Mouse (Mus musculus): ENCODE data around the gene Trmt112. TPM values are rescaled to one million over a fixed set of nuclear protein-coding genes. Genes with fewer than 3 reads are reported as not detected.

Gene Trmt112
- polyA plus RNA-seq, 1 experiment from 2014 or later, result 148 TPM

- H3K9ac ChIP-seq, result no peak overlapping the region
- no peaks in the 10 kb centered on the region for H3K9me3 ChIP-seq (replicated peaks)
- H3K4me3 ChIP-seq (replicated peaks), result no peak overlapping the region
- no peak for ATAC-seq (replicated peaks; ENCODE audit: low FRiP score)
- peaks cover 24% of the 10 kb centered on the region for H3K4me1 ChIP-seq
- no peak overlapping the region for H3K27ac ChIP-seq
- H3K4me2 ChIP-seq, result no peak overlapping the region
- 41% methylated on average over 1 of the region's 1 CpGs for WGBS
- H3K27me3 ChIP-seq, result peaks cover 91% of the 10 kb centered on the region
- no peaks in the 10 kb centered on the region for H3K36me3 ChIP-seq
Observed at GRCm38 (mm10) chr19:6932018-6932417, 22.5 kb downstream of the Trmt112 start.

DNA sequence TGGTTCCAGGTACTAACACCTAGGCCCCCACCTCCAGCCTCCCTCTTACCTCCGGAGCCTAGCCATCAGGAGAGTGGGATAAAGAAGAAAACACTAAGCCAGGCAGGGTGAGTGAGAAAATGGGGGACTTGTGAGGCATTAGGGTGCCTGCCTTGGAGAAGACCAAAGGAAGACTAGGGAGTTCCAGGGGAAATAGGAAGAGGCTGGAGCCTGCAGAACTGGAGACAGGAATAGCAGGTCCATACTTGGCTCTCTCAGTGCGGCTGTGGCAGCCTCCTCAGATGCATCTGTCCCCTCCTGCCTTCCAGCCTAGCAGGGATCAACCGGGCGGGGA lies 23.6 kb downstream of the Trmt112 start:
- 37% methylated on average over 4 of the region's 4 CpGs for WGBS

DNA sequence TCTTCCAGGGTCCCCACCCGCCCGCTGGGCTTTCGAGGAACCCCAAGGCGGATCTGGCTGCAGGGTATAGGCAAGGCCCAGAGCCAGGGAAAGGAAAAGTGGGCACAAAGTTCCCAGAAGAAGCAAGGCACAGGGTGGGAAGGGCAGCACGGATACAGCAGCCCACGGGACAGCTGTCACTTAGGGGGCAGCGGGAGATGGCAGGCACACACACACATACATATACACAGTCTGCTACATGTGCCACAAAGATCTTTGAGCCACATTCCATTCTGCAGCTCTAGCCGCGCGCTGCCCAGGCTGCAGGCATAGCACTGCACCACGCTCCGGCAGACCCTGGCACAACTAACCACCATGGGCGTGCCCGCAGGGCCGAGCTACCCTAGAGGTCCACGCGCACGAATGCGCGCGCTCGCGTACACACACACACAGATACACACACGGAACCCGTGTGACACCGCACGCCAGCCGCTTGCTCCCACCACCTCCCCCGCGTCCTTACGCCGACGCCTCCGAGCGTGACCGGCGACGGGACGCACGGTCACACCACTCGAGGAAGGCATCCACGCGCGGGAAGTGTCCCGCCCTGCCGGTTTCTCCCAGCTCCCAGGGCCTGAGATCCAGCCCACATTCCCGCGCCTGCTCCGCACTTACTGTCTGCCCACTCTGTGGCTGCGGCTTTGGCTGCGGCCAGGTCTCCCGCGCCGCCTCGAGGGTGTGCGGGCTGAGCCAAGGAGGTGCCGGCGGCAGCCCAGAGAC lies 24.1 kb downstream of the Trmt112 start:
- WGBS, result 3% methylated on average over 57 of the region's 58 CpGs
- Histone ChIP-seq H3K9me3 (replicated peaks) (no peaks in the 10 kb centered on the region), H3K9ac (peak overlapping the region; percentile 27), H3K27ac (no peak overlapping the region), H3K27me3 (peaks cover 75% of the 10 kb centered on the region), H3K4me2 (peak overlapping the region; percentile 84), H3K4me1 (peaks cover 24% of the 10 kb centered on the region), H3K4me3 (replicated peaks) (peak overlapping the region; percentile 46), H3K36me3 (no peaks in the 10 kb centered on the region)
- ATAC-seq (replicated peaks; ENCODE audit: low FRiP score), result peak; percentile 44; the same call in 1 of the 2 replicates

More for the DNA sequence above, 23.6 kb downstream of the Trmt112 start:
- Histone ChIP-seq H3K9me3 (replicated peaks) (no peaks in the 10 kb centered on the region), H3K4me3 (replicated peaks) (peak overlapping the region; percentile 46), H3K27me3 (peaks cover 81% of the 10 kb centered on the region), H3K4me1 (peaks cover 21% of the 10 kb centered on the region), H3K9ac (no peak overlapping the region), H3K36me3 (no peaks in the 10 kb centered on the region), H3K27ac (no peak overlapping the region), H3K4me2 (peak overlapping the region; percentile 84)
- ATAC-seq (replicated peaks; ENCODE audit: low FRiP score), result no peak; the same call in 1 of the 2 replicates

- Histone ChIP-seq H3K9ac (peak within 1 kb of the TSS; percentile 27), H3K9me3 (replicated peaks) (no peaks in the 10 kb centered on the region), H3K27me3 (peaks cover 68% of the 10 kb centered on the region), H3K4me2 (peak within 1 kb of the TSS; percentile 84), H3K36me3 (no peaks in the 10 kb centered on the region), H3K4me3 (replicated peaks) (peak within 1 kb of the TSS; percentile 46), H3K27ac (no peak within 1 kb of the TSS), H3K4me1 (peaks cover 24% of the 10 kb centered on the region)
- ATAC-seq (replicated peaks; ENCODE audit: low FRiP score), result no peak
- WGBS, result 9% methylated on average over 23 of the region's 23 CpGs
Observed at GRCm38 (mm10) chr19:6934195-6934977, 24.9 kb downstream of the Trmt112 start, which contains the start of gene Kcnk4. Kcnk4 (minus strand) TSS chr19:6934515.

- Histone ChIP-seq H3K27me3 (peaks cover 51% of the 10 kb centered on the region), H3K4me1 (peaks cover 38% of the 10 kb centered on the region), H3K9ac (no peak overlapping the region), H3K4me3 (replicated peaks) (no peak overlapping the region), H3K4me2 (no peak overlapping the region), H3K27ac (no peak overlapping the region), H3K9me3 (replicated peaks) (no peaks in the 10 kb centered on the region), H3K36me3 (no peaks in the 10 kb centered on the region)
- no peak for ATAC-seq (replicated peaks; ENCODE audit: low FRiP score)
- WGBS, result 26% methylated on average over 3 of the region's 3 CpGs
Observed at GRCm38 (mm10) chr19:6936299-6936698, 26.8 kb downstream of the Trmt112 start.

DNA sequence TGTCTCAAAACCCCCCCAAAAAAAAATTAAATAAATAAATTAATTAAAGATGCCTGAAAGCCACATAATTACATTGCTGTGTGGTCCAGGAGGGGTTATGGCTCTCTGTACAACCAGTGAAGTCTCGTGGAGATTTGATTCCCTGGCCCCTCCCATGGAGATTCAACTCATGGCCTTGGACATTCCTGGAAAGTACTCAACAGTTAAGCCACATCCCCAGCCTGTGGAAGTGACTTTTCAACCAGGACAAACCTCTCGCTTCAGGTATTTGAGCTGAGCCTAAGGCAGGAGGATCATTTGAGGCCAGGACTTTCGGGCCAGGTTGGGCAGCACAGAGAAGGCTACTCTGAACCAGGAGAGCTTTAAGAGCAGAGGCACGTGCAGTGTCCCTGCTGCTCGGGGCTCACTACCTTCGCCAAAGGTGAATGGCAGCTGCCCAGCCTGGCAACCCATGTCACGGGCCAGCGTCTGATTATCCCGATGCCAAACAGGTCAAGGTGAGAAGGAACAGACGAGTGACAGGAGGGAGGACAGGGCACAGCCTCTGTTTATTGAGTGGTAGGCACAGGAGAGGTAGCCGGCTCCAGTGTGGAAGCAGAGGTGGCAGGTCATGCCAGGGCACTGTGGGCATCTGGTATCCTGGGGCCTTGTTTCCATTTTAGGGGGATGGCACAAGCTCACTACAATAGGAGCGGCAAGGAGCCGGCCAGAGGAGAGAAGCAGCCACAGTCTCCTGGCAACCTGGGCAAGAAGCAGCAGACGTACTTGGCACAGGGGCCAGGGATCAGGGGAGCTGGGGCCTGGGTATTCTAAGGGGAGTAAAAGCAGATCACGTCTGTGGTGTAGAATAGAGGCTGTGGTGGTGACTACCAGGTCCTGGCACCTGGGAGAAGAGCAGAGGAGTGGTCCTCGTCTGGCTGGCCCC lies 28.3 kb downstream of the Trmt112 start:
- no peak for ATAC-seq (replicated peaks; ENCODE audit: low FRiP score)
- Histone ChIP-seq H3K9ac (no peak overlapping the region), H3K27ac (no peak overlapping the region), H3K9me3 (replicated peaks) (no peaks in the 10 kb centered on the region), H3K36me3 (no peaks in the 10 kb centered on the region), H3K4me2 (no peak overlapping the region), H3K4me3 (replicated peaks) (no peak overlapping the region), H3K27me3 (peaks cover 36% of the 10 kb centered on the region), H3K4me1 (peaks cover 40% of the 10 kb centered on the region)
- WGBS, result 75% methylated on average over 16 of the region's 16 CpGs

DNA sequence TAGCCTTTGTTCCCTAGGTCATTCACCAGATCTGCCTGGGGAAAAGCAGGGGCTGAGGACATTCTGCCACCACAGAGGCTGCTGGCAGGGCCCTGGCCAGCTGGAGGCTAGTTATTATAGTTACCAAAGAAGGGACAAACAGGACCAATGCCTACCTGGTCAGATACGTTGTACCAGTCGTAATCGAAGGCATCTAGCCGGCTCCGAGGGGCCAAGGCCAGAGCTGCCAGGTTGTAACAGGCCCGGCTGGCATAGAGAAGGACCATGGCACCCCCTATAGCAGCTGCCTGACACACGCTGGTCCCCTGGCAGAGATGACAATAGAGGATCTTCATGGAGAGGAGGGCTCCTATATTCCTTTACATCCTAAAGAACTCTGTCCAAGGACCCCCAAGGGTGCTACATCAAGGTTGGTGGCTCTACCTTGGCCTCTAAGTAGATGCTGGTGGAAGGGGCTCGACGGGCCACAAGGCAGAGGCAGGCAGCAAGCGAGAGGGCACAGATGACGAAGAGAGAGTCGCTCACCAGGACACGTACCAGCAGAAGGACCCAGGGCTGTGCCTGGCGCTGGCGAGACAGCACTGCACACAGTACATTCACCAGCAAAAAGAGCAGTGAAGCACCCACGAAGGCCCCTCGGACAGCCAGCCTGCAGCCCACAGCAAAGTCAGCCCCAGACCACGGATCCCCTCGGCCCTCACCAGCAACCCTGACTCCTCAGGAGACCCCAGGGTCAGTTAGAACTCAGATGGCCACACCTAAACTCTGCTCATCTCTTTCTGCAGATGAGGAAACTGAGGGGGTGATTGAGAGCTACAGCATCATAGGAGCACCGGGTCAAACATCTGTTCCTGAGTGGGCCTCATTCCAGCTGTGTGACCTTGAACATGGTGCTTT lies 29.9 kb downstream of the Trmt112 start:
- Histone ChIP-seq H3K27ac (no peak overlapping the region), H3K4me2 (peak overlapping the region; percentile 94; the same call in 1 of the 2 replicates), H3K27me3 (peaks cover 21% of the 10 kb centered on the region), H3K9me3 (replicated peaks) (no peaks in the 10 kb centered on the region), H3K9ac (no peak overlapping the region; the same call in 1 of the 2 replicates), H3K4me3 (replicated peaks) (no peak overlapping the region), H3K36me3 (no peaks in the 10 kb centered on the region), H3K4me1 (peaks cover 34% of the 10 kb centered on the region)
- no peak for ATAC-seq (replicated peaks; ENCODE audit: low FRiP score)
- WGBS, result 90% methylated on average over 20 of the region's 20 CpGs

DNA sequence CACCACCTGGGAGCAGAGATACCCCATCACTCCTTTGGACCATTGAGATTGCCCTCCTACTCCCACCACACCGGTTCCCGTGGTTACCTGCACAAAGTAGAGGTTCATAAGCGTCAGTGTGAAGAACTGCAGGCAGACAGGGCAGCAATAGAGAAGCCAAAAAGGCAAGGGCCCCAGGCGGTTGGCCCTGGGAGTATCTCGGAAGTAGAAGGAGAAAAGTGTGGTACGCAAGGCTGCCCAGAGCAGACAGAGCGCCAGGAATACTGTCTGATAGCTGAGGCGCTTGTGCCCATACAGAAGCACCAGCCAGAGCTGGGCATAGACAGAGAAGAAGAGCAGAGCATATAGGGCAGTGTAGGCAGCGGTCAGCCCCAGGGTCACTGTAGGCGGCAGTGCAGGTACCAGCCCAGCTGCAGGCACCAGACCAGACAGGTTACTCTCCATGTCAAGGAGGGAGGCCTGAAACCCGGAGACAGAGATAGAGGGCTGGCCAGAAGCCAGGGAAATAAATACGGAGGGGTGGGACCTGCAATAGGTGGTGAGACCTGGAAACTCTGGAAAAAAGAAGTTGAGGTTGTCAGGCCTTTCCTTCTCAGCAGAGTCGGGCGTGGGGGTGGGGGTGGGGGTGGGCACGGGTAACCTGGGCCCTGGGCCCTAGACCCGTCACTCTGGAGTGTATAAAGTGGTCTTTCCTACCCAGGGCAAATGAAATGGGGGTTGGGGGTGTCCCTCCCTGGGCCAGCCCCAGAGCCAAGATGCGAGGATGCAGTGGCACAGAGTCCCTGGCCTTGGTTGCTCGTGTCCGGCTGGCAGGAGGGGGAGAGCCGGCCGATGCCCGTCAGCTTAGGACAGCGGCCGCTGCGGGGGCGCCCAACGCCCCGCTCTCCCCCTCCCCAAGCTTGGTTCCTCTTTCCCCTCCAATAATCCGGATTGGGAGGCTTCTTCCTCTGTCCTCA lies 31.2 kb downstream of the Trmt112 start:
- Histone ChIP-seq H3K4me3 (replicated peaks) (peak overlapping the region; percentile 88), H3K27ac (peak overlapping the region; percentile 99), H3K9ac (peak overlapping the region; percentile 93), H3K4me2 (peak overlapping the region; percentile 94), H3K4me1 (peaks cover 33% of the 10 kb centered on the region), H3K9me3 (replicated peaks) (no peaks in the 10 kb centered on the region), H3K36me3 (0 out of 2 replicates have a peak, but pooled peaks cover 5% of the 10 kb centered on the region), H3K27me3 (peaks cover 8% of the 10 kb centered on the region)
- ATAC-seq (replicated peaks; ENCODE audit: low FRiP score), result peak; percentile 3; the same call in 1 of the 2 replicates
- WGBS, result 20% methylated on average over 29 of the region's 29 CpGs

- H3K9ac ChIP-seq, result peak within 1 kb of the TSS; percentile 93
- peak; percentile 80 for ATAC-seq (replicated peaks; ENCODE audit: low FRiP score)
- H3K36me3 ChIP-seq, result peaks cover 12% of the 10 kb centered on the region; the same call in 1 of the 2 replicates
- no peaks in the 10 kb centered on the region for H3K9me3 ChIP-seq (replicated peaks)
- H3K4me2 ChIP-seq, result peak within 1 kb of the TSS; percentile 94
- WGBS, result under 1% methylated on average over 83 of the region's 83 CpGs
- H3K4me1 ChIP-seq, result peaks cover 33% of the 10 kb centered on the region
- H3K4me3 ChIP-seq (replicated peaks), result peak within 1 kb of the TSS; percentile 88
- H3K27ac ChIP-seq, result peak within 1 kb of the TSS; percentile 99
- no peaks in the 10 kb centered on the region for H3K27me3 ChIP-seq
Observed at GRCm38 (mm10) chr19:6941372-6942248, 32.1 kb downstream of the Trmt112 start, which contains the start of gene Bad. Bad (plus strand) TSS chr19:6941861.
